Mouse (Mus musculus) cerebellum, adult 11 months (tissue): ENCODE data around the gene Ifna11.

ENCODE experiments used
- DNase-seq: peaks from one replicate; pipeline ENCODE4 v3.0.0; 2022

Ifna11 gene

GRCm38 (mm10) chr4:88841438-88841911 lies 21.7 kb downstream of the Ifna11 start, which contains the start of gene Ifna4:
Ifna4 (plus strand) TSS chr4:88841861.
- DNase-seq = no peak

DNA sequence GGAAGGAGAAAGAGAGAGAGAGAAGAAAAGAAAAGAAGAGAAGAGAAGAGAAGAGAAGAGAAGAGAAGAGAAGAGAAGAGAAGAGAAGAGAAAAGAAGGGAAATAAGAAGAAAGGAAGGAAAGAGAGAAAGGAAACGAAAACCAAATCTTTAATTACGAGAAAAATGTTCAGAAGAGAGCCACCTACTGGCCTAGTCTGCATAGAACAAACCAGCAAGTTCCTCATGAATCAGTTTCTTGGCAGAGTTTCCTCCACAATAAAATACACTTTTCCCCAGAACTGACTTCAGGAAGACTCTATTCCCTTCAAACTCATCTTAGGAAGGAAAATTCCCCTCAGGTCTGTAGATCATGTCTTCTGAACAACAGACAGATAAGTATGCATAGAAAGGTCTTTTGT lies 25.6 kb downstream of the Ifna11 start:
- no peak for DNase-seq

DNA sequence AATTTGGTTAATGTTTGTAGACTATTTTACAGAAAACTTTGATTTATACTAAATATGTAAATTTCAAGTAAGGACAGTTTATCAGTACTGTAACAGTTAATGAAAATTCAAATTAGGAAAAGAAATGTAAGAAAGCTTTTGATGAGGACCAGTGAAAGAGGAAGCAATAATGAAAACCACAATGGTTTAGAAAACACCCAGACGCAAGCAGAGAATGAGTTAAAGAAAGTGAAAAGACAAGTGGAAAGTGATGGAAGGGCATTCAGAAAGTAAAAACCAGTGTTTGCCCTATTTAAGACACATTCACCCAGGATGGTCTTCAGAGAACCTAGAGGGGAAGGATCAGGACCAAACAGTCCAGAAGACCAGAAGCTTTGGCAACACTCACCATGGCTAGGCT lies 29.9 kb downstream of the Ifna11 start, which contains the start of gene Ifna1:
TSS of gene Ifna1 (plus strand) at position 390 of the 400 bp plus-strand sequence.
- no peak for DNase-seq

GRCm38 (mm10) chr4:88851026-88851763 lies 31.4 kb downstream of the Ifna11 start:
- no peak for DNase-seq

GRCm38 (mm10) chr4:88859214-88859613 lies 39.5 kb downstream of the Ifna11 start:
- no peak for DNase-seq

GRCm38 (mm10) chr4:88863309-88863708 lies 43.5 kb downstream of the Ifna11 start:
- DNase-seq = no peak

DNA sequence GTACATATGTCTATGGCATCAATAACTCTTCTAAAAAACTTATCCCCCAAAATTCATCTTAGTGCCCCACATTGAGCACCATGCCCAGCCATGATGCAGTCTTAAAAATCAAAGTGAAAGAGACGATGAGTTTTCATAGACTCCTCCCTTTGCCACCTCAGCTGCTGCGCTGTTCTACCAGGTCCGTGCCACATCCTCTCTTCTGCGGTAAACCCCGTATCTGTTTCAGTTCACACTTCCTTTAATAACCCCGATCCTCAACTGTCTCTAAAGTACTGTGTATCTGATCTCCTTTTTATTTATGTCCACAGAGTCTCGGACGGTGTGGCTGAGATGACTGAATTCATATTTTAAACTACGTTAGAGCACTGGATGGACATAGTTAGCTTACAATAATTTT lies 44.8 kb downstream of the Ifna11 start:
- no peak for DNase-seq

GRCm38 (mm10) chr4:88865011-88865569 lies 45.3 kb downstream of the Ifna11 start:
- no peak for DNase-seq

GRCm38 (mm10) chr4:88867366-88867925 lies 47.7 kb downstream of the Ifna11 start:
- DNase-seq = peak; percentile 33

DNA sequence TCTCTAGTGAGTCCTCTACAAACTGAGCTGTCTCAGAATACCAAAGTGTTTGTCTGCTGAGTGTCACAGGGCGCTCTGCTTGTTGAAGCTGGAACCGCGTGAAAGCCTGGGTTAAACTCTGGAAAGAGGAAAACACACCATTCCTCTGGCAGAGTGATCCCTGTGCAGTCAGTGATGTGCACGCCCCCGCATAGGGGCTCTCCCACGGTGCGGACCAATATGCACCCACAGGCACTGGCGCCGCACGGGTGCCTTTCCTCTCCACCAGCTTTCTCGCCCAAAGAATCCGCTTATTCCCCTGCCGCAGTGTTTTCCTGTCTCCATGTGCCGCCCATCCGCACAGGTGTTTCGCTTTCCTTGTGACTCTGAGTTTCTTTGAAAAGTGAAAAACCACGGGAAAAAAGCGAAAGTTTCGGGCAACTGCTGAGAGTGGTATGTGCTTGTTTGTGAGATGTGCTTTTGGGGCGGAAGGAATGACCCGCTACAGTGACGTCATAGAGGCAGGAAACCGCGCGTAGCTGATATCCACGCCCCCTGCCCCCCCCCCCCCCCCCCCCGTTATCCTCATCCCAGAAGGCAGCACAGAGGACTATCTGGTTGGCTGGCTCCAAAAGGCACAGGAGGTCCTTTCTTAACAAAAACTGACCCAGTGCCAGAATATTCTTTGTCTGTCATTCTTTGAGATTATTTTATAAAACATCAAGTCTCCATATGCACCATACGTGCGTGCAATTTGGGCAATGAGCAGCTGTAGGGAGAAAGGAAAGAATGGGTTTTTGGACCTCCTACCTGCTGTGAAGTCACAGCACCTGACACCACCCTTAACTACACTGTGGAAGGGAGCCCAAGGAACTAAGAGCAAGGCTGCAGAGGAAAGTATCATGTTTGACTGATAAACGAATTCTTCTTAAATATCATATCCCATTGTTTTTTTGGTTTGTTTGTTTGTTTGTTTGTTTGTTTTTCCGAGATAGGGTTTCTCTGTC lies 48.5 kb downstream of the Ifna11 start:
- DNase-seq = no peak
